Mouse (Mus musculus) lung, embryonic 16.5 days (tissue): Measurements from ENCODE around the gene Vcl. TPM values are rescaled to one million over a fixed set of nuclear protein-coding genes. Genes with fewer than 3 reads are reported as not detected.
A peak's percentile ranks its signal among the peaks of the same experiment; 100 is the strongest.

Experiments used
- ATAC-seq: fragments of 200-750 bp; cut with Nextera tagmentation; 2 replicates; pipeline ENCODE4 v1.8.0; 2017; ENCODE audit warnings: low read depth, mild to moderate bottlenecking, moderate library complexity
- H3K27ac ChIP-seq: fragments of 300-500 bp; sonication (generic); 2 replicates; pipeline ENCODE4 v1.5.1; 2014; ENCODE audit warnings: mild to moderate bottlenecking, control low read depth, low read length
- H3K27me3 ChIP-seq: fragments of 300-500 bp; sonication (generic); 2 replicates; pipeline ENCODE4 v1.6.1; 2014; ENCODE audit warnings: low read depth, low read length, mixed read lengths; ENCODE audit not compliant: control insufficient read depth, insufficient read depth
- H3K36me3 ChIP-seq: fragments of 300-500 bp; sonication (generic); 2 replicates; pipeline ENCODE4 v1.6.1; 2014; ENCODE audit warnings: low read length; ENCODE audit not compliant: control insufficient read depth, insufficient read depth
- H3K4me1 ChIP-seq: fragments of 300-500 bp; sonication (generic); replicated peaks from 2 replicates; pipeline ENCODE4 v1.6.1; 2014; ENCODE audit warnings: low read length, mixed read lengths; ENCODE audit not compliant: control insufficient read depth, insufficient read depth
- H3K4me2 ChIP-seq: fragments of 300-500 bp; sonication (generic); 2 replicates; pipeline ENCODE4 v1.6.1; 2014; ENCODE audit warnings: low read depth, low read length, control low read depth
- H3K4me3 ChIP-seq: fragments of 300-500 bp; sonication (generic); 2 replicates; pipeline ENCODE4 v1.5.1; 2014; ENCODE audit warnings: mild to moderate bottlenecking, low read length, control low read depth
- H3K9ac ChIP-seq: fragments of 300-500 bp; sonication (generic); 2 replicates; pipeline ENCODE4 v1.6.1; 2014; ENCODE audit warnings: low read length, control low read depth
- H3K9me3 ChIP-seq: fragments of 300-500 bp; sonication (generic); 2 replicates; pipeline ENCODE4 v1.6.1; 2016; ENCODE audit warnings: low read length; ENCODE audit not compliant: control insufficient read depth
- WGBS: fragments of 180-500 bp; shearing (Covaris S2); extraction: QIAGEN DNeasy Blood & Tissue Kit; methylation state at CpG from one replicate; pipeline ENCODE4 v1.1.7; 2014; 5-methylcytosine and 5-hydroxymethylcytosine counted together
- polyA plus RNA-seq: library from polyadenylated mRNA; unstranded; fragments of >200 nt; fragmentation: Nextera tagmentation; extraction: Ambion mirVana; gene quantifications from 2 replicates; pipeline ENCODE4 v1.2.1, GENCODE M21; 2015

Gene Vcl
- polyA plus RNA-seq, 1 experiment from 2014 or later, result 72.3 TPM

DNA sequence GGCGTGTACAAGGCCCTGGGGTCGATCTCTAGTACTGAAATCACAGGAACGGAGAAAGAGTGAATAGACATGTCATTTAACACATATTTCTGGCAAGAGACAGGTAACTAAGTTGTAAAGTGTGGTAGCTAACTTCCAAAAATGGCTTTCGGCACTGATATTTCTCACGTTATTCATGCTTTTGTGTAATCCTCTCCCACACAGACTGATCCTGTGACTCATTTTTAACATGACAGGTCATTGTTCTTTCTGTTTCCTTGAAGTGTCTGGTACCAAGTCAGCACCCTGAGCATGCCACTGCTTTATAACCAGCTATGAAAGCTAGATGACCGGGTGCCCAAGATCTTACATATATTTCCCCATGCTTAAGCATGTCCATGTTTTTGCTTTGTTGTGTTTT lies 26.1 kb upstream of the Vcl start:
- Histone ChIP-seq H3K9me3 (no peaks in the 10 kb centered on the region), H3K4me1 (no peaks in the 10 kb centered on the region), H3K4me3 (no peak overlapping the region), H3K27me3 (no peaks in the 10 kb centered on the region), H3K36me3 (no peaks in the 10 kb centered on the region), H3K9ac (no peak overlapping the region), H3K27ac (no peak overlapping the region), H3K4me2 (no peak overlapping the region)
- no peak for ATAC-seq
- WGBS, result 75% methylated on average over 6 of the region's 6 CpGs

DNA sequence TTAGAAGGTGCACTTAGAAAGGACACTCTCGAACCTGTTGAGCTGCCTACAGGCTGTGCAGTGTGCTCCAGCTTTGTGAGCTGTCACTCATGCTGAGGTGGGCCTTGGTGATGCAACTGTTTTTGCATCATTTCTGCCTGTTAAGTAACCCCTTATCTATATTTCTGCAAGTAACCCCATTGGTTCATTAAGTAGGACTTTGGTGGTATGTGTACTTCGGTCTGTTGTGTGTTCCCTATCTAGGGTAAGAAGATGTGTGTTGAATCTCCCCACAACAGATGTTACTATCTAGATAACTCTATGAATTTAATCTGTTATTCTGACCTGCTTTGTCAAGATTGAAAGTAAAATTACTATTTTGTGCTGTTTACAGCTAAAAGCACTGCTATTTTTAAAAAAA lies 17.4 kb upstream of the Vcl start:
- Histone ChIP-seq H3K4me1 (no peaks in the 10 kb centered on the region), H3K4me2 (no peak overlapping the region), H3K4me3 (no peak overlapping the region), H3K36me3 (no peaks in the 10 kb centered on the region), H3K9ac (no peak overlapping the region), H3K27me3 (no peaks in the 10 kb centered on the region), H3K9me3 (no peaks in the 10 kb centered on the region), H3K27ac (no peak overlapping the region)
- WGBS, result 80% methylated on average over 2 of the region's 2 CpGs
- ATAC-seq, result no peak

DNA sequence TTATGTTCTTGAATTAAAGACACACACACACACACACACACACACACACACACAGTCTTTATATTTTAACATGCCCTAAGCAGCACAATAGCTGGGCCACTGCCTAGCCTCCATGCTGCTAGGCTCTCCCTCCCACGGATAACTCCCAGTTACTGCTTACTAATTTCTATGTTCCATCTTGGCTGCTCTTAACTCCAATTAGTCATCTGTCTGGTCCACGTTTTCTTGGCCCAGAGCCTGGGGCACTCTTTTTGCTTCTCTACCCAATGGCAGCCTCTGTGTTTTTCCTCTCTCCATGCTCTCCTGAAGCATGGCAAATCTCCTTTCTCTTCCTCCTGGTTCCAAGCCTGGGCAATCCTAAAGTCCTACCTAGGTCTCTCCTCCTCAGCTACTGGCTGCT lies 14.8 kb upstream of the Vcl start:
- whole genome bisulfite sequencing, result 27% methylated on average over 2 of the region's 2 CpGs
- Histone ChIP-seq H3K4me3 (no peak overlapping the region), H3K27me3 (no peaks in the 10 kb centered on the region), H3K27ac (no peak overlapping the region), H3K9me3 (no peaks in the 10 kb centered on the region), H3K4me1 (no peaks in the 10 kb centered on the region), H3K4me2 (no peak overlapping the region), H3K9ac (no peak overlapping the region), H3K36me3 (no peaks in the 10 kb centered on the region)
- ATAC-seq, result peak; percentile 17; the same call in 1 of the 2 replicates

DNA sequence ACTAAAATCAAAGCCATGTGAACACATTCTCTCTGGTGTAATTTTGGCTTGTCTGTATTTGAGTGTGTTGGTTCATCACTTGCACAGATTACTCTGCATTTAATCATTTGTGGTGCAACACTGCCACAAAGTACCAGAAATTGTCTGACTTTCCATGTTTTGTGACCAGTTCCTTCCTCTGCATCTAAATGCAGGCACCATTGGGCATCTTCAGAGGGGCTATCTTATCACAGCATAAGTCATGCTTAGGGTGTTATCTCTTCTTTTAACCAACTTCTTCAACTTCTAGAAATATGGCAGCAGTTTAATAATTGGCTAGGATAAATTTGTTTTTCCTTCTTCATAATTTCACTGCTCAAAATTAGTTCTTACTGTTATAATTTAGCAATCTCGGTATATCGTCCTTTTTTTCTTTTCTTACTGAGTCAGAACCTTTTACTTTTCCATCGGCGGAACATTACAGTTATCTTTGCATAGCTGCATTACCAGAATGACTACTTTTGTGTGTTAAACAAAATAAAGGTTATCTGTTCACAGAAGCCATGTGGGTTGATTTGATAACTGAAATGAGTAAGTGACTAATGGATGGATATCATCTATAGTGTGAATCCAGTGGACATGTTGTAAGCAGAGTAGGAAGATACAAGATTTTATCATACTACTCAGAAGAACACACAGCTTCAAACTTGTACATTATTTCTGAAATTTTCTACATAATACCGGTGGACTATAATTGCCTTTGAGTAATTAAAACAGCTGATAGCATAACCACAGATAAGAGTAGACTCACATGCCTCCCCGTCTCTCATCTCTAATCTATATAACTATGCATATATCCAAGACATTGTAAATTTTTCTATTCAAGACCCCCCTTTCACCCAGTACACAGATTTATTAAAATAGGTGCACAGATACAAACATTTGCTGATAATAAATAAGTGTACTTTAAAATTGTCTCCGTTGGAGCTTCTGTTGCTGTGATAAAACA lies 12.3 kb upstream of the Vcl start:
- no peak overlapping the region for H3K27ac ChIP-seq
- no peak overlapping the region for H3K4me2 ChIP-seq
- no peak for ATAC-seq
- no peaks in the 10 kb centered on the region for H3K9me3 ChIP-seq
- WGBS, result 85% methylated on average over 7 of the region's 7 CpGs
- H3K36me3 ChIP-seq, result no peaks in the 10 kb centered on the region
- no peaks in the 10 kb centered on the region for H3K27me3 ChIP-seq
- H3K4me3 ChIP-seq, result no peak overlapping the region
- no peaks in the 10 kb centered on the region for H3K4me1 ChIP-seq
- H3K9ac ChIP-seq, result no peak overlapping the region

DNA sequence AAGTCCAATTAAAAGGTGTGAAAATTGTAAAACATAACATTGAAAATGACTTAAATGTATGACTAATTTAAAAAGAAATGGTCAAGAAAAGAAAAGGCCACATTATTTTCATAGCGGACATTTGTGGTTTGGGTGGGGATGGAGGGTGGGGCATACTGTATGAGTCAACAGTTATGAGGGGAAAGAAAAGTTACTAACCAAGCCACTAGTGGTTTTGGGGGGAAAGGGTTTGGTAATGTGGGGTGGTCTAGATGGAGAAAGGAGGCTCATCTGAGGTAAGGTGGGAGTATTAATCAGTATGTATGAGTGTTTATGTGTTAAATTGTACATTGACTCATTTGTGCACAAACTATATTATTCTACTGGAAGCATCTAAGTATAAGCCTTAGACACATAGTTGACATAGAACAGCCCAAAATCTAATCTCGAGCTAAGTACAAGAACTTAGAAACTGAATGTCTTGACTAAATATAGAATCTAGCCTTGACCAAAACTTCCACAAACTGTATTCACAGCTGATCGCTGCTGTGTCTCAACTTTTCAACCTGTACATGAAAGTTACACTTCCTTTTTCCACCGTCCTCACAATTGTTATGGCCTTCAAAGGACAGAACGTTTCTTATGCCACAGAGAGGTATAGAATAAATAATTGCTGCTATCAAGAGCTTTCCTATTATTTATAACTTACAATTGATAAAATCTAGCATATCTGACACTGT lies 5.0 kb upstream of the Vcl start:
- Histone ChIP-seq H3K4me1 (no peaks in the 10 kb centered on the region), H3K9ac (no peak overlapping the region), H3K4me3 (no peak overlapping the region), H3K27ac (no peak overlapping the region), H3K27me3 (no peaks in the 10 kb centered on the region), H3K36me3 (no peaks in the 10 kb centered on the region), H3K9me3 (no peaks in the 10 kb centered on the region), H3K4me2 (no peak overlapping the region)
- no peak for ATAC-seq
- WGBS, result 73% methylated on average over 5 of the region's 5 CpGs

DNA sequence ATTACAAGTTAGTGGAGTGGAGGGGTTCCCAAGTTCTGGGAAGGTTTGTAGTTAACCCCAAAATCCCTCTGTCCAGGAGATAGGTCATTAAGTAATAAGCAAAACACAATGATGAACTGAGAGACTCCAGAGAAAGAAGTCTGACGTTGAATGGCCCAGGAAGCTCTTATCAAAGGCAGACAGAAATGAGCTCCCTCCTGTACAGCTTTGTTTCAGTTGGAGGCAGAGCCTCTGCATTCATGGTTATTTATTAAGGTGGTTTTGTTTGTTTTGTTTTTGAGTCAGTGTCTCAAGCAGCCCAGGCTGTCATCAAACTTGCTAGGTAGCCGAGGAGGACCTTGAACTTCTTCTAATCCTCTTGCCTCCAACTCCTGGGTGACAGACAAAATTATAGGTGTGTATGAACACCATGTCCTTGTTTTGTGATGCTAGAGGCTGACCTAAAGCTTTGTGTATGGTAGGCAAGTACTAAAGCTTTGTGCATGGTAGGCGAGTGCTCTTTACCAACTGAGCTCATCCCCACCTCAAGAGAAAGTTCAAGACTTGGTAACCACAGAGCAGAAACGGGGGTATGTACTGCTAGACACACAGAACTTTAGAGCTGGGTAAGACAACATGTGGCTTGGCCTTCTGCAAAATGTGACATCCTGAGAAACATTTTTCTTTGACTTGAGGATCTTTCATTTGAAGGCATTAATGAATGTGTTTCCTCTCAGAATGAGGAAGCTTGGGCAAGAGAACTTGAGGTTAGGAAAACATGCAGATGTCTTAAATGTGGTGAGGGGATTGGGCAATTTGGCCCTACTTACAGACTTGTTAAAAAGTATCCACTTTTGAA lies 1.5 kb upstream of the Vcl start:
- WGBS, result 76% methylated on average over 4 of the region's 4 CpGs
- Histone ChIP-seq H3K9ac (no peak overlapping the region), H3K27ac (no peak overlapping the region), H3K4me1 (peaks cover 13% of the 10 kb centered on the region), H3K27me3 (no peaks in the 10 kb centered on the region), H3K9me3 (no peaks in the 10 kb centered on the region), H3K4me3 (no peak overlapping the region), H3K36me3 (no peaks in the 10 kb centered on the region), H3K4me2 (no peak overlapping the region)
- no peak for ATAC-seq

DNA sequence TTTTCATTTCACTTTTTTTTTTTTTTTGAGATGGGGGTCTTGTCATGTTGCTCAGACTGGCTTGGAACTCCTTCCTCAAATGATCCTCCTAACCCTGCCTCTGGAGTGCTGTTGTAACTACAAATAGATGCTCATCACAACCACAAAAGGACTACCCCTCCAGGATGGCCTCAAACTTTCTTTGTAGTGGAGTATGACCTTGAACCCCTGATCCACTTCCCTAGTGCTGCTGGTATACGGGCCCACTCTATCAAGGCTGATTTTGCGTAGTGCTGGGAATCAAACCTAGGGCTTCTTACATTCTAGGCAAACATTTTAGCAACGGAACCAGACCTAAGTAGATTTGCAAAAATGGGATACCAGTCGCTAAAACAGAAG lies 901 bp upstream of the Vcl start:
- Histone ChIP-seq H3K9me3 (no peaks in the 10 kb centered on the region), H3K27ac (peak overlapping the region; percentile 64), H3K4me3 (peak overlapping the region; percentile 82), H3K36me3 (no peaks in the 10 kb centered on the region), H3K4me1 (peaks cover 13% of the 10 kb centered on the region), H3K4me2 (peak overlapping the region; percentile 70), H3K9ac (peak overlapping the region; percentile 78), H3K27me3 (no peaks in the 10 kb centered on the region)
- 20% methylated on average over 4 of the region's 4 CpGs for WGBS
- no peak for ATAC-seq

DNA sequence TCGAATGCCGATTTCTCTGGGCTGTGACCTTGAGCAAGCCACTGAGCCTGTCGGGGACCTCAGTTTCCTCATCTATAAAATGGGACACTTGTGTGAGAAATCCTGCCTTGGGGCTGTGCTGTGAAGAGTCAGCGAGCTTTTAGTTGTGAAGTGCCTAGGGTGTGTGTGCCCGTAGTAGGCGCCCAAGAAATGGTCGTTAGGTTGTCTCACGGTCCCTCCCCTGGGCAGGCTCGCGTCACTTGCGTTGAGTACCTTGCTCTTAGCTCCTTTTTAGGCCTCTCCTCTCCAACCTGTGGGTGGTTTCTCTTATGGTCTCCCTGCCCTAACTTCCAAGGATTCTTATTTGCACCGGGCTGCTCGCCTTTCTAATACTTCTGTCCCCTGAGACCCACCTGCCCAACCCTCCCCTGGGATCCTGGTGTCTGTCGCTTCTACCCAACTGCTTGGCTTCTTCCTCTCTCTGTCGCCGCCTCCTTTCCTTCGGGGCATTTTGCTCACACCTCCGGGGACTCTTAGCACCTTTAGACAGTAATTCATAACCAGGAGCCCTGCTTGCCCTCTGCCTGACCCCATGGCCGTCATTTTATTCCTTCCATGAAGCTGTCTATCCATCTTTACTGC lies 726 bp downstream of the Vcl start:
- no peaks in the 10 kb centered on the region for H3K36me3 ChIP-seq
- H3K27me3 ChIP-seq, result no peaks in the 10 kb centered on the region
- peak overlapping the region; percentile 84 for H3K9ac ChIP-seq
- H3K27ac ChIP-seq, result peak overlapping the region; percentile 88
- ATAC-seq, result peak; percentile 6
- WGBS, result 0% methylated on average over 19 of the region's 19 CpGs
- H3K4me1 ChIP-seq, result peaks cover 13% of the 10 kb centered on the region
- H3K4me2 ChIP-seq, result peak overlapping the region; percentile 69
- H3K4me3 ChIP-seq, result peak overlapping the region; percentile 82
- H3K9me3 ChIP-seq, result no peaks in the 10 kb centered on the region
